Mouse (Mus musculus) C2C12 (cell line): ENCODE measurements around the gene Rab42.

ENCODE experiments used
- CEBPB ChIP-seq: IDR thresholded peaks from one replicate; pipeline ENCODE4 v1.6.1; 2011; ENCODE audit warnings: low read depth, mild to moderate bottlenecking, control low read depth, moderate library complexity
- CTCF ChIP-seq: IDR thresholded peaks from one replicate; pipeline ENCODE4 v1.5.1; 2011; ENCODE audit not compliant: control insufficient read depth, insufficient read depth, insufficient read length
- USF1 ChIP-seq: IDR thresholded peaks from one replicate; pipeline ENCODE4 v1.6.1; 2011; ENCODE audit warnings: low read depth, mild to moderate bottlenecking, control low read depth, moderate library complexity

- TF ChIP-seq CTCF (no peak), USF1 (no peak), CEBPB (no peak)
Measured at GRCm38 (mm10) chr4:132301965-132302938, 933 bp downstream of the Rab42 start.
